Comparison of ENCODE assay signal across 8 mouse cellular contexts in genomic region chr6:61179949-61180755, GRCm38 (mm10). TPM values are rescaled to one million over a fixed set of nuclear protein-coding genes. Genes with fewer than 3 reads are reported as not detected.
A peak's percentile ranks its signal among the peaks of the same experiment; 100 is the strongest.
DNase-seq lines count a peak whose midpoint lies in the region; ATAC-seq and TF ChIP-seq lines count a peak whose summit lies in the region.

Gene Ccser1 (plus strand): TSS chr6:61180324.

- peaks cover 4% of the 10 kb centered on the region; the same call in 1 of the 2 replicates for H3K4me1 ChIP-seq in cerebellum, adult 2 months (ENCODE audit: control insufficient read depth, insufficient read depth, low read length)
- H3K4me1 ChIP-seq in lung, embryonic 14.5 days (ENCODE audit: insufficient read depth): no peaks in the 10 kb centered on the region

- TF ChIP-seq CTCF in cerebellum, adult 2 months (IDR thresholded peaks at IDR 0.05; ENCODE audit: borderline replicate concordance, insufficient read depth, low read depth, low read length): no peak
- TF ChIP-seq CTCF in lung, embryonic 14.5 days (IDR thresholded peaks at IDR 0.05; ENCODE audit: low read depth): no peak

- peak within 1 kb of the TSS; percentile 98 for H3K4me3 ChIP-seq in cerebellum, adult 2 months (replicated peaks; ENCODE audit: insufficient read depth, low read depth, low read length)
- H3K4me3 ChIP-seq in lung, embryonic 14.5 days (ENCODE audit: low read depth, low read length): peak within 1 kb of the TSS; percentile 76

- H3K27me3 ChIP-seq in cerebellum, adult 2 months (ENCODE audit: control insufficient read depth, insufficient read depth, low read length): no peaks in the 10 kb centered on the region
- H3K27me3 ChIP-seq in lung, embryonic 14.5 days (ENCODE audit: insufficient read depth, low read length): peaks cover 5% of the 10 kb centered on the region; the same call in 1 of the 2 replicates

- WGBS in cerebellum, adult 2 months: 1% methylated on average over 93 of the region's 105 CpGs
- under 1% methylated on average over 105 of the region's 105 CpGs for WGBS in lung, embryonic 14.5 days

- no peak for TF ChIP-seq POLR2A in cerebellum, adult 2 months (IDR thresholded peaks at IDR 0.05; ENCODE audit: borderline replicate concordance, insufficient read depth, low read length)

- ATAC-seq in frontal cortex, adult (ENCODE audit: low TSS enrichment): peak; percentile 88
- peak; percentile 90 for ATAC-seq in lung, embryonic 14.5 days (ENCODE audit: insufficient read depth)

- H3K27ac ChIP-seq in cerebellum, adult 2 months (ENCODE audit: insufficient read depth, low read length): peak within 1 kb of the TSS; percentile 89
- peak within 1 kb of the TSS; percentile 70 for H3K27ac ChIP-seq in lung, embryonic 14.5 days (ENCODE audit: low read depth)

- no peaks in the 10 kb centered on the region for H3K9me3 ChIP-seq in lung, embryonic 14.5 days (ENCODE audit: low read depth, low read length)

- H3K9ac ChIP-seq in lung, embryonic 14.5 days: peak within 1 kb of the TSS; percentile 66

- peak; percentile 82 for DNase-seq in NIH3T3 (ENCODE audit: low read depth)
- DNase-seq in cerebellum, adult 2 months: peak; percentile 87 to 88
- DNase-seq in heart, postnatal 4 days: peak; percentile 63
- DNase-seq in layer of hippocampus, adult 8-10 months (ENCODE audit: low spot score in 2 of 2): peak; percentile 34 to 52
- peak; percentile 84 for DNase-seq in lung, embryonic 14.5 days
- DNase-seq in ovary, postnatal 10 days (ENCODE audit: low spot score): peak; percentile 10
- DNase-seq in thymus, postnatal 14 days: peak; percentile 53

- no peaks in the 10 kb centered on the region for H3K36me3 ChIP-seq in lung, embryonic 14.5 days (ENCODE audit: insufficient read depth)

- peak within 1 kb of the TSS; percentile 94 for H3K4me2 ChIP-seq in lung, embryonic 14.5 days

RNA-seq across cellular contexts. Expression of gene Ccser1, which starts in this region (rescaled TPM):
- polyA plus RNA-seq in cerebellum, adult 2 months (2012; rRNA removed): 12.7 and 13.9 TPM in 2 replicates
- 1 to 10 TPM; 4.9 to 5.6 TPM for total RNA-seq in heart, postnatal 4 days (2021)
- 10 to 100 TPM; 31.3 to 38.5 (median 34.6) TPM for total RNA-seq in layer of hippocampus, adult 8-10 months (2022)
- polyA plus RNA-seq in lung, embryonic 14.5 days (2014; fragmentation: Nextera tagmentation; extraction: Ambion mirVana): 8.9 and 10.2 TPM in 2 replicates

Comparison
In these comparisons a context has a peak if more than half of its experiments do, and no peak if none do; other contexts are left out.
1. Peak in every context shown above with its lines: DNase-seq, ATAC-seq, H3K4me3 ChIP-seq and H3K27ac ChIP-seq.
2. RNA of gene Ccser1 (total RNA-seq): 31.3 to 38.5 TPM in layer of hippocampus, adult 8-10 months; 4.9 to 5.6 TPM in heart, postnatal 4 days; every median in the first group is over 4 times any median in the second.
3. DNase-seq: peak in every context shown above with its lines; median percentile 88 in cerebellum, adult 2 months; 84 in lung, embryonic 14.5 days; 82 in NIH3T3; 63 in heart, postnatal 4 days; 53 in thymus, postnatal 14 days; 43 in layer of hippocampus, adult 8-10 months; 10 in ovary, postnatal 10 days.